Mouse (Mus musculus) embryonic facial prominence, embryonic 11.5 days (tissue): Measurements from ENCODE around the gene Ifi205. TPM values are rescaled to one million over a fixed set of nuclear protein-coding genes. Genes with fewer than 3 reads are reported as not detected.
"Not testable (repeated sequence)": the region's sequence is repeated elsewhere in the genome, so short reads cannot be mapped to it uniquely, and the experiment has no call there.

Experiments
- ATAC-seq: fragments of 200-750 bp; cut with Nextera tagmentation; replicated peaks from 2 replicates; pipeline ENCODE4 v1.8.0; 2017; ENCODE audit warnings: low read depth; ENCODE audit not compliant: insufficient number of reproducible peaks, low FRiP score, low TSS enrichment
- DNase-seq: peaks from one replicate; pipeline ENCODE4 v3.0.0-alpha.2; 2015; ENCODE audit warnings: low spot score
- H3K27ac ChIP-seq: fragments of 300-500 bp; sonication (generic); replicated peaks from 2 replicates; pipeline ENCODE4 v1.5.1; 2014; ENCODE audit warnings: mild to moderate bottlenecking, low read depth, low read length, control low read depth
- H3K27me3 ChIP-seq: fragments of 300-500 bp; sonication (generic); 2 replicates; pipeline ENCODE4 v1.6.1; 2014; ENCODE audit warnings: mild to moderate bottlenecking, low read length, moderate library complexity, mixed read lengths; ENCODE audit not compliant: control insufficient read depth, insufficient read depth
- H3K36me3 ChIP-seq: fragments of 300-500 bp; sonication (generic); replicated peaks from 2 replicates; pipeline ENCODE4 v1.6.1; 2014; ENCODE audit warnings: low read depth, mild to moderate bottlenecking, low read length, moderate library complexity, mixed read lengths; ENCODE audit not compliant: control insufficient read depth, insufficient read depth
- H3K4me1 ChIP-seq: fragments of 300-500 bp; sonication (generic); 2 replicates; pipeline ENCODE4 v1.6.1; 2014; ENCODE audit warnings: low read length, mixed read lengths; ENCODE audit not compliant: control insufficient read depth, insufficient read depth
- H3K4me2 ChIP-seq: fragments of 300-500 bp; sonication (generic); 2 replicates; pipeline ENCODE4 v1.6.1; 2014; ENCODE audit warnings: low read depth, mild to moderate bottlenecking, control low read depth, low read length, moderate library complexity
- H3K4me3 ChIP-seq: fragments of 300-500 bp; sonication (generic); 2 replicates; pipeline ENCODE4 v1.5.1; 2014; ENCODE audit warnings: low read depth, low read length, control low read depth
- H3K9ac ChIP-seq: fragments of 300-500 bp; sonication (generic); replicated peaks from 2 replicates; pipeline ENCODE4 v1.6.1; 2014; ENCODE audit warnings: mild to moderate bottlenecking, control low read depth, low read length
- H3K9me3 ChIP-seq: fragments of 300-500 bp; sonication (generic); replicated peaks from 2 replicates; pipeline ENCODE4 v1.6.1; 2016; ENCODE audit warnings: mild to moderate bottlenecking, low read length, inconsistent platforms, mixed read lengths; ENCODE audit not compliant: control insufficient read depth
- WGBS: fragments of 180-500 bp; shearing (Covaris S2); extraction: QIAGEN DNeasy Blood & Tissue Kit; methylation state at CpG from one replicate; pipeline ENCODE4 v1.1.7; 2014; 5-methylcytosine and 5-hydroxymethylcytosine counted together
- polyA plus RNA-seq: library from polyadenylated mRNA; unstranded; fragments of >200 nt; fragmentation: Nextera tagmentation; extraction: Ambion mirVana; gene quantifications from 2 replicates; pipeline ENCODE4 v1.2.1, GENCODE M21; 2014

Gene Ifi205
- polyA plus RNA-seq = not detected in 2 replicates

DNA sequence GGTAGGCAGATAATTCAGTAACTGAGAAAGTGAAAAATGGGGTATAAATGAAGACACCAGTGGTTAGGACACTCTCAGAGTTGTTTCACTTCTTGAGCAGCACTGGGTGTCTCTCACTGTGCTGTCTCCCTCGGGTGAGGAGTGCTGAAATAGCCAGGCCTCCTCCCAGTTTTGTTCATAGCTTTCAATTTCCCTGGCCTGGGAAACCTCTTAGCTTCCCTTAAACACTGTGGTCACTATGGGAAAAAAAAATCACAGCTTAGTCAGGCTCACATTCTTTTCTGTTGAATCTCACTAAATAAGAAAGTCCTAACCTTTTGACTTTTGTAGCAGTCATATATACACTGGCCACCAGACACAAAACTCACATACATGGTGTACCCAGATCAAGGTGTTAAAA is at the start of gene Ifi205:
Gene Ifi205, minus strand, starts transcription at position 113 of the 400 bp plus-strand sequence.
- ATAC-seq = no peak
- WGBS = 55% methylated on average over 1 of the region's 1 CpGs
- Histone ChIP-seq H3K27me3 (no peaks in the 10 kb centered on the region), H3K4me1 (no peaks in the 10 kb centered on the region), H3K4me2 (no peak within 1 kb of the TSS), H3K9ac (no peak within 1 kb of the TSS), H3K27ac (no peak within 1 kb of the TSS), H3K36me3 (no peaks in the 10 kb centered on the region), H3K9me3 (no peaks in the 10 kb centered on the region), H3K4me3 (no peak within 1 kb of the TSS)
- no peak for DNase-seq

DNA sequence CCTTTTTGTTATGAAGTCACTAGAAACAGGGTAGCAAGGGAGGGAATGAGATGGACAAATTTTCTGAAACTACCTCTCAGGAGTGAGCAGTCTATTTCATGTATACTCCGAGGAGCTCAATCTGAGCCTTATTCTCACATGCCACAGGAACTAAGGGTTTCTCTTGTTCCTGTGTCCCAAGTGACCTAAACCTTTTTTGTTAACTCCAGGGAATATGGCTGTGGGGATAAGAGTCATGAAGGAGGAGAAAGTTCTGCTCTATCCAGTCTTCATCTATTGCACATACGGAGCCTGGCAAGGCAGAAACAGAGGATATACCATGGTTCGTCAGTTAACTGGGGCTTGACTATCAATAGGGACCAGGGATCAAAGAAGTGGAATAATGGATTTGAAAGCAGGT is 34.7 kb upstream of the Ifi205 start, which contains the start of gene Olfr430:
Gene Olfr430, plus strand, starts transcription at position 301 of the 400 bp plus-strand sequence.
- H3K4me1 ChIP-seq = no peaks in the 10 kb centered on the region
- no peak within 1 kb of the TSS for H3K27ac ChIP-seq
- no peak within 1 kb of the TSS for H3K4me3 ChIP-seq
- H3K4me2 ChIP-seq = no peak within 1 kb of the TSS
- H3K27me3 ChIP-seq = no peaks in the 10 kb centered on the region
- DNase-seq (no peak), ATAC-seq (no peak)
- H3K9ac ChIP-seq = no peak within 1 kb of the TSS
- WGBS = 85% methylated on average over 3 of the region's 3 CpGs
- H3K36me3 ChIP-seq = no peaks in the 10 kb centered on the region
- no peaks in the 10 kb centered on the region for H3K9me3 ChIP-seq

DNA sequence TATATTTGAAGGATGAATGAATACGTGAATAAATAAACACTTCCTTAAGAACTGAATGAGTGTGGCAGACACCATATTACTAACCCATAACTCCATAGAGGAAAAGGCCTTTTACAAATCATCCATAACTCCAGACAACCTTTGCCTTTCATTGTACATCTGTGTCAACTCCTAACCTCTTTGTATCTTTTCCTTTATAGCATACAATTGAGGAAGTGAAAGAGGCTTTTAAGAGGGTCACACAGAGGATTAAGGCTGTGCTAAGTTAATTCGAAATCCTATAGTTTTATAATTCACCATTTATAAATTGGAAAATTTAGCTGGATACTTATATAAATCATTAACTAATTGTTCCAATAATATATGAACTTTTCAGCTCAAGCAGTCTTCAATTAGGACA is 23.6 kb upstream of the Ifi205 start:
- WGBS = 82% methylated on average over 2 of the region's 2 CpGs
- no peaks in the 10 kb centered on the region for H3K27me3 ChIP-seq

DNA sequence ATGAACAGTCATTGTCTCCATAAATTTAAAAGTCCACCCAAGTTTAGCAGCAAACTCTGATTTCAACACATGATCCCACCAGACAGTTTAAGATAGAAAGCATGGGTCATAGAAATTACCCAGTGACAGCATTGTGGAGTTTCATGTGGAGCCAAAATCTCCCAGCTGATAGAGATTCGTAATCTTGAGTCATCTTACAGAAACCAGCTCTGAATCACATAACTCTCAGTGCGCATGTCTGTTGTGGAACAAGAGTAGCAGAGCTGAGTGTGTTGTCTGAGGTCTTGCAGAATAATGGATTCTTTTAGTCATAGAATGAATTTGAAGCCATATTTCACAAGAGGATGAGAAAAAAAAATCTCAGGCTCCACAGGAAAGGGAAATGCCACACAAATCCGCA is 21.4 kb upstream of the Ifi205 start:
- ATAC-seq (no peak), DNase-seq (no peak)
- Histone ChIP-seq H3K4me1 (no peaks in the 10 kb centered on the region), H3K27me3 (no peaks in the 10 kb centered on the region), H3K9ac (no peak overlapping the region), H3K36me3 (no peaks in the 10 kb centered on the region), H3K4me2 (no peak overlapping the region), H3K9me3 (no peaks in the 10 kb centered on the region), H3K27ac (no peak overlapping the region), H3K4me3 (no peak overlapping the region)
- 85% methylated on average over 3 of the region's 3 CpGs for WGBS

More for the DNA sequence above, 23.6 kb upstream of the Ifi205 start:
- ATAC-seq (no peak), DNase-seq (no peak)
- Histone ChIP-seq H3K4me2 (no peak overlapping the region), H3K9me3 (no peaks in the 10 kb centered on the region), H3K36me3 (no peaks in the 10 kb centered on the region), H3K27ac (no peak overlapping the region), H3K4me3 (no peak overlapping the region), H3K9ac (no peak overlapping the region), H3K4me1 (no peaks in the 10 kb centered on the region)

- Histone ChIP-seq H3K4me1 (no peaks in the 10 kb centered on the region), H3K27ac (no peak overlapping the region), H3K27me3 (no peaks in the 10 kb centered on the region), H3K9ac (no peak overlapping the region), H3K9me3 (no peaks in the 10 kb centered on the region), H3K4me2 (no peak overlapping the region), H3K4me3 (no peak overlapping the region), H3K36me3 (no peaks in the 10 kb centered on the region)
- DNase-seq (no peak), ATAC-seq (no peak)
- WGBS = 83% methylated on average over 5 of the region's 5 CpGs
Measured at GRCm38 (mm10) chr1:174051931-174052536, 20.4 kb upstream of the Ifi205 start.

DNA sequence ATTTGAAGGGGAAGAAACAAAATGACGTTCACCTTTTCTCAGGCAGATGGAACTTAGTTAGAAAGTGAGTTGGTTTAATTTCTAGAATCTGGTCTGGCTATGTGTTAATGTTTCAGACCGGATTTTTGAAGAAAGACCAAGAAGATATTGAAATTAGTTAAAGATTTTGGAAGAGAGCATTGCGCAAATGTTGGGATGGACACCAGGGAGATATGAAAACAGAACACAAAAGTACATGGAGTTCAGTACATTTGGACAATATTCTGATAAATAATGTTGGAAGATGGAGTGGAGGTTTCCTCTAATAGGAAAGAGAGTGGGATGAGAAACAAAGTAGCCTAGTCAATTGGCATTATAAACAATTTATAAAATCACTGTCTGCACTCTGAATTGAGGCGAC is 19.9 kb upstream of the Ifi205 start:
- Histone ChIP-seq H3K9ac (no peak overlapping the region), H3K27me3 (no peaks in the 10 kb centered on the region), H3K4me1 (no peaks in the 10 kb centered on the region), H3K4me2 (no peak overlapping the region), H3K36me3 (no peaks in the 10 kb centered on the region), H3K27ac (no peak overlapping the region), H3K4me3 (no peak overlapping the region), H3K9me3 (no peaks in the 10 kb centered on the region)
- ATAC-seq = no peak
- no peak for DNase-seq
- 84% methylated on average over 4 of the region's 4 CpGs for WGBS

DNA sequence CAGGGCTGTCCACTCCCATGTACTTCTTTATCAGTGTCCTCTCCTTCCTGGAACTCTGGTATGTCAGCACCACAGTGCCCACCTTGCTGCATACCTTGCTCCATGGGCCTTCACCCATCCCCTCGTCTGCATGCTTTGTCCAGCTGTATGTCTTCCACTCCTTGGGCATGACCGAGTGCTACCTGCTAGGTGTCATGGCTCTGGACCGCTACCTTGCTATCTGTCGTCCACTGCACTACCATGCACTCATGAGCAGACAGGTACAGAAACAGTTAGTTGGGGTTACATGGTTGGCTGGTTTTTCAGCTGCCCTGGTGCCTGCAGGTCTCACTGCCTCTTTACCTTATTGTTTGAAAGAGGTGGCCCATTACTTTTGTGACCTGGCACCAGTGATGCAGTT is 18.9 kb upstream of the Ifi205 start:
- Histone ChIP-seq H3K4me3 (no peak overlapping the region), H3K27me3 (no peaks in the 10 kb centered on the region)
- 0 out of 2 replicates have a peak, but pooled peaks have one; percentile 23 for ATAC-seq

GRCm38 (mm10) chr1:174049357-174049756 is 17.7 kb upstream of the Ifi205 start:
- not testable (repeated sequence) for H3K4me2 ChIP-seq, H3K36me3 ChIP-seq, H3K27me3 ChIP-seq, ATAC-seq, H3K27ac ChIP-seq, H3K9me3 ChIP-seq, H3K4me1 ChIP-seq, H3K9ac ChIP-seq, H3K4me3 ChIP-seq, DNase-seq
- WGBS = 76% methylated on average over 4 of the region's 4 CpGs

More for the DNA sequence above, 18.9 kb upstream of the Ifi205 start:
- WGBS = 88% methylated on average over 4 of the region's 4 CpGs
- no peaks in the 10 kb centered on the region for H3K36me3 ChIP-seq
- no peaks in the 10 kb centered on the region for H3K9me3 ChIP-seq
- no peak overlapping the region for H3K27ac ChIP-seq
- no peak overlapping the region for H3K9ac ChIP-seq
- H3K4me1 ChIP-seq = no peaks in the 10 kb centered on the region
- no peak overlapping the region for H3K4me2 ChIP-seq
- DNase-seq = no peak
